Comparison of ENCODE assay signal across 13 mouse cellular contexts in the genomic region with DNA sequence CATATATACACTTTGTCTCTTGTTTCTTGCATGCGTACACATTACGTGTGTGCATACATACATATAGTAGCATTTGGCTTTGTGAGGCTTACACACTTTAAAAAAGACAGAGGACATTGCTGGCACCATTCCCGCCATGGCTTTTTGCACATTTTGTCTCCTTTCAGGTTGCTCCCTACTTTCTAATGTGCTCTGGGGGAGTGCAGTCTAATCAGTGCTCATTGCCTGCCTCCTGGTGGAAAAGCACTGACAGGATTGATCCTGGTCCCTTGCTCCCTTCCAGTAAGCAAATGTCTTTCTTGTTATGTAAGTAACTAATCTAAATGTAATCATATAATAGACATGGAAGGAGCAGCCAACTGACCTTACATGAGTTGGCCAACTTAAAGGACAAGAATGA.
DNase-seq lines count a peak whose midpoint lies in the region; ATAC-seq and TF ChIP-seq lines count a peak whose summit lies in the region.
"Had no signal": no experiment of that assay in that cellular context is flagged by ENCODE, and none has a peak within 500 bp of the region (broad histone marks: within the 10 kb centered on the region; RNA-seq: fewer than 3 reads in every experiment).

No protein-coding gene starts in this region.

- no peaks in the 10 kb centered on the region; the same call in 1 of the 2 replicates for H3K4me1 ChIP-seq in hindbrain, postnatal 0 days (ENCODE audit: insufficient read depth, low read length)
- no peaks in the 10 kb centered on the region for H3K4me1 ChIP-seq in hindbrain, embryonic 11.5 days (replicated peaks; ENCODE audit: control insufficient read depth, insufficient read depth, low read length)
- H3K4me1 ChIP-seq in liver, embryonic 14.5 days (replicated peaks; ENCODE audit: control insufficient read depth in 2 of 2, insufficient read depth in 2 of 2, low read length in 1 of 2): no peaks in the 10 kb centered on the region
- H3K4me1 ChIP-seq in liver, embryonic 11.5 days (replicated peaks; ENCODE audit: control insufficient read depth, insufficient read depth, low read length): no peaks in the 10 kb centered on the region
- peaks cover 11% of the 10 kb centered on the region for H3K4me1 ChIP-seq in lung, embryonic 16.5 days (replicated peaks; ENCODE audit: control insufficient read depth, insufficient read depth, low read length)

- peak; percentile 28 to 30 for DNase-seq in cerebellum, adult 18-20 months
- peak; percentile 28 for DNase-seq in hindbrain, postnatal 0 days (ENCODE audit: low spot score)
- DNase-seq in hindbrain, embryonic 11.5 days (ENCODE audit: low spot score): no peak
- no peak for DNase-seq in liver, embryonic 14.5 days (ENCODE audit: low read depth in 3 of 3, low spot score in 3 of 3)
- DNase-seq in liver, embryonic 11.5 days (ENCODE audit: low spot score): no peak
- no peak for DNase-seq in adrenal gland, adult 2 months
- DNase-seq: right cerebral cortex, postnatal 25 days; thymus, adult 18-20 months had no signal

- no peak overlapping the region for H3K9ac ChIP-seq in hindbrain, postnatal 0 days (replicated peaks; ENCODE audit: low read length)
- no peak overlapping the region for H3K9ac ChIP-seq in hindbrain, embryonic 11.5 days (ENCODE audit: low read depth, low read length)
- H3K9ac ChIP-seq in liver, embryonic 14.5 days (replicated peaks): no peak overlapping the region
- no peak overlapping the region for H3K9ac ChIP-seq in liver, embryonic 11.5 days (ENCODE audit: low read depth, low read length)
- H3K9ac ChIP-seq in lung, embryonic 16.5 days (ENCODE audit: low read length): no peak overlapping the region
- H3K9ac ChIP-seq: heart, embryonic 15.5 days had no signal

- no peak overlapping the region for H3K4me2 ChIP-seq in hindbrain, postnatal 0 days (ENCODE audit: low read depth, low read length)
- H3K4me2 ChIP-seq in hindbrain, embryonic 11.5 days (replicated peaks; ENCODE audit: low read depth, low read length): no peak overlapping the region
- H3K4me2 ChIP-seq in liver, embryonic 14.5 days (ENCODE audit: low read depth): no peak overlapping the region
- H3K4me2 ChIP-seq in liver, embryonic 11.5 days: no peak overlapping the region
- no peak overlapping the region for H3K4me2 ChIP-seq in lung, embryonic 16.5 days (ENCODE audit: low read depth, low read length)
- H3K4me2 ChIP-seq: heart, embryonic 15.5 days had no signal

- no peaks in the 10 kb centered on the region for H3K36me3 ChIP-seq in hindbrain, postnatal 0 days (ENCODE audit: insufficient read depth, low read length)
- no peaks in the 10 kb centered on the region for H3K36me3 ChIP-seq in hindbrain, embryonic 11.5 days (ENCODE audit: control insufficient read depth, insufficient read depth, low read length)
- no peaks in the 10 kb centered on the region for H3K36me3 ChIP-seq in liver, embryonic 14.5 days (replicated peaks; ENCODE audit: control insufficient read depth, insufficient read depth, low read depth)
- H3K36me3 ChIP-seq in liver, embryonic 11.5 days (ENCODE audit: control insufficient read depth, insufficient read depth, low read length): no peaks in the 10 kb centered on the region
- H3K36me3 ChIP-seq in lung, embryonic 16.5 days (ENCODE audit: control insufficient read depth, insufficient read depth, low read length): no peaks in the 10 kb centered on the region
- H3K36me3 ChIP-seq: G1E; heart, embryonic 15.5 days had no signal

- H3K27me3 ChIP-seq in hindbrain, postnatal 0 days (ENCODE audit: insufficient read depth, low read length): no peaks in the 10 kb centered on the region
- no peaks in the 10 kb centered on the region for H3K27me3 ChIP-seq in hindbrain, embryonic 11.5 days (ENCODE audit: control insufficient read depth, insufficient read depth, low read length)
- no peaks in the 10 kb centered on the region for H3K27me3 ChIP-seq in liver, embryonic 14.5 days (ENCODE audit: control insufficient read depth, insufficient read depth, low read length)
- H3K27me3 ChIP-seq in liver, embryonic 11.5 days (replicated peaks; ENCODE audit: control insufficient read depth, insufficient read depth, low read length): no peaks in the 10 kb centered on the region
- H3K27me3 ChIP-seq in lung, embryonic 16.5 days (ENCODE audit: control insufficient read depth, insufficient read depth, low read depth, low read length): no peaks in the 10 kb centered on the region
- H3K27me3 ChIP-seq: heart, embryonic 15.5 days had no signal

- no peak for ATAC-seq in cerebellum, adult (ENCODE audit: insufficient number of reproducible peaks, low FRiP score, low TSS enrichment)
- ATAC-seq in hindbrain, postnatal 0 days: no peak
- no peak for ATAC-seq in hindbrain, embryonic 11.5 days (ENCODE audit: low FRiP score)
- ATAC-seq in liver, embryonic 14.5 days (ENCODE audit: insufficient read depth): no peak
- ATAC-seq in liver, embryonic 11.5 days (replicated peaks; ENCODE audit: low FRiP score): no peak
- ATAC-seq in lung, embryonic 16.5 days (ENCODE audit: low read depth): peak; percentile 74

- WGBS in hindbrain, postnatal 0 days: 86% methylated on average over 3 of the region's 3 CpGs
- WGBS in hindbrain, embryonic 11.5 days: 94% methylated on average over 3 of the region's 3 CpGs
- 64% methylated on average over 3 of the region's 3 CpGs for WGBS in liver, embryonic 14.5 days (ENCODE audit: insufficient replicate concordance)
- WGBS in liver, embryonic 11.5 days: 81% methylated on average over 3 of the region's 3 CpGs
- 84% methylated on average over 3 of the region's 3 CpGs for WGBS in lung, embryonic 16.5 days

- no peak for TF ChIP-seq EP300 in liver, embryonic 14.5 days (IDR thresholded peaks at IDR 0.05; ENCODE audit: low read depth)

- H3K27ac ChIP-seq in hindbrain, postnatal 0 days: no peak overlapping the region
- no peak overlapping the region for H3K27ac ChIP-seq in hindbrain, embryonic 11.5 days (ENCODE audit: low read depth, low read length)
- no peak overlapping the region for H3K27ac ChIP-seq in liver, embryonic 14.5 days
- no peak overlapping the region for H3K27ac ChIP-seq in liver, embryonic 11.5 days (ENCODE audit: low read depth, low read length)
- no peak overlapping the region for H3K27ac ChIP-seq in lung, embryonic 16.5 days (ENCODE audit: low read length)
- H3K27ac ChIP-seq: heart, embryonic 15.5 days; macrophage had no signal

- TF ChIP-seq CTCF in hindbrain, postnatal 0 days (IDR thresholded peaks at IDR 0.05; ENCODE audit: low read depth): peak; percentile 49
- TF ChIP-seq CTCF in liver, embryonic 14.5 days (IDR thresholded peaks at IDR 0.05; ENCODE audit: low read depth): peak; percentile 30; the same call in 1 of the 2 replicates

- no peak overlapping the region for H3K4me3 ChIP-seq in hindbrain, postnatal 0 days (ENCODE audit: low read length)
- H3K4me3 ChIP-seq in hindbrain, embryonic 11.5 days (ENCODE audit: low read depth, low read length): no peak overlapping the region
- no peak overlapping the region for H3K4me3 ChIP-seq in liver, embryonic 14.5 days (ENCODE audit: insufficient read depth in 1 of 2, low read depth in 2 of 2, low read length in 2 of 2)
- no peak overlapping the region for H3K4me3 ChIP-seq in liver, embryonic 11.5 days (ENCODE audit: low read depth, low read length)
- no peak overlapping the region for H3K4me3 ChIP-seq in lung, embryonic 16.5 days (ENCODE audit: low read length)
- H3K4me3 ChIP-seq: heart, embryonic 15.5 days had no signal

- H3K9me3 ChIP-seq in hindbrain, postnatal 0 days (ENCODE audit: low read length): no peaks in the 10 kb centered on the region
- H3K9me3 ChIP-seq in hindbrain, embryonic 11.5 days (ENCODE audit: control insufficient read depth, low read length): no peaks in the 10 kb centered on the region
- no peaks in the 10 kb centered on the region for H3K9me3 ChIP-seq in liver, embryonic 14.5 days (ENCODE audit: control insufficient read depth, low read length)
- H3K9me3 ChIP-seq in liver, embryonic 11.5 days (ENCODE audit: control insufficient read depth, low read length): no peaks in the 10 kb centered on the region
- no peaks in the 10 kb centered on the region for H3K9me3 ChIP-seq in lung, embryonic 16.5 days (ENCODE audit: control insufficient read depth, low read length)
- H3K9me3 ChIP-seq: G1E; heart, embryonic 15.5 days had no signal

Comparison
In these comparisons a context has a peak if more than half of its experiments do, and no peak if none do; other contexts are left out.
1. DNase-seq: peak in cerebellum, adult 18-20 months (2 of 2) and hindbrain, postnatal 0 days (single experiment); none in hindbrain, embryonic 11.5 days (single experiment), liver, embryonic 14.5 days (0 of 3), liver, embryonic 11.5 days (single experiment) and adrenal gland, adult 2 months (single experiment).